Mouse (Mus musculus) brown adipose tissue, adult 24 weeks (tissue): Measurements from ENCODE around the gene Gm7849. TPM values are rescaled to one million over a fixed set of nuclear protein-coding genes. Genes with fewer than 3 reads are reported as not detected.
"Not testable (repeated sequence)": the region's sequence is repeated elsewhere in the genome, so short reads cannot be mapped to it uniquely, and the experiment has no call there.

Experiments
- H3K27ac ChIP-seq: fragments of 200-500 bp; replicated peaks from 2 replicates; pipeline ENCODE4 v1.5.1; 2012; ENCODE audit warnings: low read depth, mild to moderate bottlenecking, low read length
- H3K4me1 ChIP-seq: fragments of 200-500 bp; 2 replicates; pipeline ENCODE4 v1.6.1; 2012; ENCODE audit warnings: low read length, mixed read lengths; ENCODE audit not compliant: control insufficient read depth, insufficient read depth, insufficient read length
- H3K4me3 ChIP-seq: fragments of 200-500 bp; 2 replicates; pipeline ENCODE4 v1.5.1; 2012; ENCODE audit warnings: low read depth, mild to moderate bottlenecking, low read length, moderate library complexity; ENCODE audit not compliant: insufficient read depth
- polyA plus RNA-seq: library from polyadenylated mRNA; stranded (reverse); fragments of >200 nt; gene quantifications from 2 replicates; pipeline ENCODE4 v1.2.4, GENCODE M21; 2012; ENCODE audit not compliant: missing spikeins, insufficient read depth, insufficient read length

The Gm7849 gene
- polyA plus RNA-seq = not detected in 2 replicates

- H3K27ac ChIP-seq, H3K4me1 ChIP-seq, H3K4me3 ChIP-seq: not testable (repeated sequence)
Measured at GRCm38 (mm10) chr8:21456460-21456859, at the start of gene Gm7849. TSS of gene Gm7849 (minus strand) at chr8:21456560.

- not testable (repeated sequence) for H3K27ac ChIP-seq, H3K4me3 ChIP-seq, H3K4me1 ChIP-seq
Measured at GRCm38 (mm10) chr8:21427111-21427510, 29.2 kb downstream of the Gm7849 start, which contains the start of gene Defa36. TSS of gene Defa36 (plus strand) at chr8:21427411.

Other genes starting within 250 kb of the Gm7849 start
- not detected in 2 replicates for gene Gm15292, start 206.8 kb downstream of the Gm7849 start, polyA plus RNA-seq
- gene Defa27, start 141.0 kb downstream of the Gm7849 start, polyA plus RNA-seq = not detected in 2 replicates
- gene Defa29, start 129.5 kb downstream of the Gm7849 start, polyA plus RNA-seq = not detected in 2 replicates
- gene Defa2, start 78.0 kb downstream of the Gm7849 start, polyA plus RNA-seq = not detected in 2 replicates
- not detected in 2 replicates for gene Defa33, start 64.7 kb downstream of the Gm7849 start, polyA plus RNA-seq
- not detected in 2 replicates for gene Defa36, start 29.1 kb downstream of the Gm7849 start, polyA plus RNA-seq
- not detected in 2 replicates for gene Defa20, start 52.7 kb upstream of the Gm7849 start, polyA plus RNA-seq
- not detected in 2 replicates for gene Defa32, start 72.5 kb upstream of the Gm7849 start, polyA plus RNA-seq
- not detected in 2 replicates for gene Defa37, start 108.8 kb upstream of the Gm7849 start, polyA plus RNA-seq
- not detected in 2 replicates for gene Defa28, start 126.4 kb upstream of the Gm7849 start, polyA plus RNA-seq
- not detected in 2 replicates for gene Gm7861, start 137.9 kb upstream of the Gm7849 start, polyA plus RNA-seq
- not detected in 2 replicates for gene Defa26, start 161.6 kb upstream of the Gm7849 start, polyA plus RNA-seq
- not detected in 2 replicates for gene Defa17, start 199.2 kb upstream of the Gm7849 start, polyA plus RNA-seq
- gene Defa34, start 209.2 kb upstream of the Gm7849 start, polyA plus RNA-seq = not detected in 2 replicates
- gene AY761184, start 247.1 kb upstream of the Gm7849 start, polyA plus RNA-seq = not detected in 2 replicates